Comparison of ENCODE assay signal across 8 mouse cellular contexts in the genomic region with DNA sequence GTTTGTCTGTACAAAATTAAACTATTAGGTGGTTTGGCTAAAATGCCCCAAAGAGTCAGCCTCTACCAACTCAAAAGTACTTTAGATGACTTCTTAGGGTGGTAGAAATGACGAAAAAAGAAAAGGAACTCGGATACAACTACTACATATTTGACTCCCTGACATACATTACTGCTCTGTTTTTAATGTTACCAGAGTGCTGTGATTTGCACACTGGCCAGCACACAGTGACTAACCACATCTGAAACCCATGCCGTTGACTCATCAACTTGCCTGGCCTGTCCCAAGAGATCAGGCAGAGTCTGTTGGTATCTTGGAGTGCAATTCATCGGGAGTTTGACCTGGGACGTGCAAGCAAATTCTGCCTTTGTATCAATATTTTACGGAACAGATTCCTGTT. TPM values are rescaled to one million over a fixed set of nuclear protein-coding genes. Genes with fewer than 3 reads are reported as not detected.
A peak's percentile ranks its signal among the peaks of the same experiment; 100 is the strongest.
DNase-seq lines count a peak whose midpoint lies in the region; ATAC-seq and TF ChIP-seq lines count a peak whose summit lies in the region.

No protein-coding gene starts in this region.

- H3K4me1 ChIP-seq in heart, adult 2 months (ENCODE audit: control insufficient read depth, insufficient read depth, low read length), result peaks cover 4% of the 10 kb centered on the region
- peaks cover 13% of the 10 kb centered on the region; the same call in 1 of the 2 replicates for H3K4me1 ChIP-seq in lung, postnatal 0 days (ENCODE audit: insufficient read depth, low read depth, low read length)
- H3K4me1 ChIP-seq in stomach, embryonic 15.5 days, result peaks cover 11% of the 10 kb centered on the region; the same call in 1 of the 2 replicates

- intact Hi-C loops in heart, adult 2 months (cut with DNase I), result loop anchor here (5.0 kb wide), 1 partner anchor 208 kb away; a partner anchor contains a TSS
- intact Hi-C loops in left cerebral cortex, postnatal 10 days (cut with DNase I), result no loop called here

- TF ChIP-seq EP300 in heart, adult 2 months (IDR thresholded peaks at IDR 0.05; ENCODE audit: insufficient read depth, low read depth, low read length), result no peak
- no peak for TF ChIP-seq EP300 in lung, postnatal 0 days (IDR thresholded peaks at IDR 0.05)

- WGBS in heart, adult 2 months, result 15% methylated on average over 6 of the region's 6 CpGs
- 22% methylated on average over 6 of the region's 6 CpGs for WGBS in lung, postnatal 0 days
- 27% methylated on average over 6 of the region's 6 CpGs for WGBS in stomach, embryonic 15.5 days

- peak; percentile 12 to 25 for DNase-seq in spleen, postnatal 36 days (ENCODE audit: low spot score in 2 of 2)
- no peak for DNase-seq in spleen, adult 12 weeks (ENCODE audit: low spot score)
- DNase-seq in cerebellum, postnatal 14 days, result peak; percentile 11 to 23
- peak; percentile 35 for DNase-seq in heart, adult 2 months
- DNase-seq in kidney, adult 8-10 months, result peak; percentile 17 to 24
- peak; percentile 65 for DNase-seq in lung, postnatal 0 days (ENCODE audit: low spot score)
- no peak for DNase-seq in left cerebral cortex, postnatal 10 days (ENCODE audit: extremely low spot score in 1 of 2, low spot score in 2 of 2)

- no peak for TF ChIP-seq CTCF in heart, adult 2 months (IDR thresholded peaks at IDR 0.05)
- TF ChIP-seq CTCF in lung, postnatal 0 days (IDR thresholded peaks at IDR 0.05), result no peak

- H3K9ac ChIP-seq in heart, adult 2 months (ENCODE audit: low read depth, low read length), result peak overlapping the region; percentile 79
- peak overlapping the region; percentile 54 for H3K9ac ChIP-seq in lung, postnatal 0 days (replicated peaks; ENCODE audit: low read depth)
- peak overlapping the region; percentile 63; the same call in 1 of the 2 replicates for H3K9ac ChIP-seq in stomach, embryonic 15.5 days

- no peak for TF ChIP-seq POLR2A in heart, adult 2 months (IDR thresholded peaks at IDR 0.05; ENCODE audit: insufficient read depth, low read depth, low read length)

- peak overlapping the region; percentile 65 for H3K4me2 ChIP-seq in lung, postnatal 0 days (replicated peaks; ENCODE audit: low read depth, low read length)
- H3K4me2 ChIP-seq in stomach, embryonic 15.5 days, result peak overlapping the region; percentile 70

- H3K9me3 ChIP-seq in lung, postnatal 0 days (ENCODE audit: low read length), result no peaks in the 10 kb centered on the region
- H3K9me3 ChIP-seq in stomach, embryonic 15.5 days, result no peaks in the 10 kb centered on the region

- H3K27ac ChIP-seq in heart, adult 2 months, result peak overlapping the region; percentile 99
- H3K27ac ChIP-seq in lung, postnatal 0 days (ENCODE audit: low read length), result peak overlapping the region; percentile 100
- H3K27ac ChIP-seq in stomach, embryonic 15.5 days, result peak overlapping the region; percentile 97

- no peaks in the 10 kb centered on the region for H3K27me3 ChIP-seq in heart, adult 2 months (ENCODE audit: control insufficient read depth, insufficient read depth, low read length)
- H3K27me3 ChIP-seq in lung, postnatal 0 days (replicated peaks; ENCODE audit: insufficient read depth, low read length), result no peaks in the 10 kb centered on the region
- H3K27me3 ChIP-seq in stomach, embryonic 15.5 days (replicated peaks), result no peaks in the 10 kb centered on the region

- peak overlapping the region; percentile 96 for H3K4me3 ChIP-seq in heart, adult 2 months
- peak overlapping the region; percentile 85 for H3K4me3 ChIP-seq in lung, postnatal 0 days (ENCODE audit: low read depth, low read length)
- peak overlapping the region; percentile 83 for H3K4me3 ChIP-seq in stomach, embryonic 15.5 days (replicated peaks)

- H3K36me3 ChIP-seq in heart, adult 2 months (ENCODE audit: control insufficient read depth, insufficient read depth, low read length), result peaks cover 8% of the 10 kb centered on the region
- no peaks in the 10 kb centered on the region for H3K36me3 ChIP-seq in lung, postnatal 0 days (ENCODE audit: insufficient read depth, low read length)
- H3K36me3 ChIP-seq in stomach, embryonic 15.5 days, result 0 out of 2 replicates have a peak, but pooled peaks cover 3% of the 10 kb centered on the region

- ATAC-seq in lung, postnatal 0 days, result no peak
- ATAC-seq in stomach, embryonic 15.5 days (ENCODE audit: insufficient read depth, low FRiP score, low read depth), result no peak

- no peaks in the 10 kb centered on the region for H3K79me2 ChIP-seq in heart, adult 2 months (replicated peaks; ENCODE audit: control insufficient read depth, insufficient read depth, low read length)

RNA-seq across cellular contexts. Expression of a gene that starts 0.4 kb away (rescaled TPM):
- 10 to 100 TPM; 25.3 to 28.3 TPM for total RNA-seq in heart, adult 2 months (2021)
- 9.1 and 12.3 TPM in 2 replicates for polyA plus RNA-seq in heart, adult 2 months (2012; rRNA removed)
- polyA plus RNA-seq in lung, postnatal 0 days (2015; fragmentation: Nextera tagmentation; extraction: Ambion mirVana), result 25.0 and 30.3 TPM in 2 replicates
- 36.7 and 39.2 TPM in 2 replicates for polyA plus RNA-seq in stomach, embryonic 15.5 days (2015; fragmentation: Nextera tagmentation; extraction: Ambion mirVana)
- total RNA-seq in left cerebral cortex, postnatal 10 days (2021), result 10 to 100 TPM; 49.5 to 52.7 TPM

Comparison
In these comparisons a context has a peak if more than half of its experiments do, and no peak if none do; other contexts are left out.
1. DNase-seq: peak in spleen, postnatal 36 days (2 of 2), cerebellum, postnatal 14 days (2 of 2), heart, adult 2 months (2 of 2), kidney, adult 8-10 months (2 of 2) and lung, postnatal 0 days (single experiment); none in spleen, adult 12 weeks (single experiment) and left cerebral cortex, postnatal 10 days (0 of 2).
2. Peak in every context shown above with its lines, with median percentiles within 50 percentile points of each other: H3K27ac ChIP-seq, H3K4me3 ChIP-seq and H3K9ac ChIP-seq.